Mouse (Mus musculus) embryonic facial prominence, embryonic 14.5 days (tissue): ENCODE results near the gene Mcu. TPM values are rescaled to one million over a fixed set of nuclear protein-coding genes. Genes with fewer than 3 reads are reported as not detected.
A peak's percentile ranks its signal among the peaks of the same experiment; 100 is the strongest.

Experiments used
- ATAC-seq: fragments of 200-750 bp; cut with Nextera tagmentation; 2 replicates; pipeline ENCODE4 v1.8.0; 2017; ENCODE audit warnings: low read depth, moderate number of reproducible peaks, moderate TSS enrichment
- DNase-seq: peaks from one replicate; pipeline ENCODE4 v3.0.0-alpha.2; 2015; ENCODE audit warnings: low spot score
- H3K27ac ChIP-seq: fragments of 300-500 bp; sonication (generic); replicated peaks from 2 replicates; pipeline ENCODE4 v1.5.1; 2014; ENCODE audit warnings: low read depth, mild to moderate bottlenecking, low read length, moderate library complexity
- H3K27me3 ChIP-seq: fragments of 300-500 bp; sonication (generic); replicated peaks from 2 replicates; pipeline ENCODE4 v1.6.1; 2014; ENCODE audit warnings: low read length; ENCODE audit not compliant: control insufficient read depth, insufficient read depth
- H3K36me3 ChIP-seq: fragments of 300-500 bp; sonication (generic); 2 replicates; pipeline ENCODE4 v1.6.1; 2014; ENCODE audit warnings: low read length, mixed read lengths; ENCODE audit not compliant: control insufficient read depth, insufficient read depth
- H3K4me1 ChIP-seq: fragments of 300-500 bp; sonication (generic); 2 replicates; pipeline ENCODE4 v1.6.1; 2014; ENCODE audit warnings: antibody characterized with exemption, low read length; ENCODE audit not compliant: control insufficient read depth, insufficient read depth
- H3K4me2 ChIP-seq: fragments of 300-500 bp; sonication (generic); 2 replicates; pipeline ENCODE4 v1.6.1; 2014; ENCODE audit warnings: low read depth, mild to moderate bottlenecking, low read length, moderate library complexity, mixed read lengths
- H3K4me3 ChIP-seq: fragments of 300-500 bp; sonication (generic); 2 replicates; pipeline ENCODE4 v1.5.1; 2014; ENCODE audit warnings: low read depth, mild to moderate bottlenecking, low read length
- H3K9ac ChIP-seq: fragments of 300-500 bp; sonication (generic); 2 replicates; pipeline ENCODE4 v1.6.1; 2014; ENCODE audit warnings: low read depth, mild to moderate bottlenecking, low read length, moderate library complexity, mixed read lengths
- H3K9me3 ChIP-seq: fragments of 300-500 bp; sonication (generic); 2 replicates; pipeline ENCODE4 v1.6.1; 2016; ENCODE audit warnings: low read length; ENCODE audit not compliant: control insufficient read depth
- WGBS: fragments of 180-500 bp; shearing (Covaris S2); extraction: QIAGEN DNeasy Blood & Tissue Kit; methylation state at CpG from one replicate; pipeline ENCODE4 v1.1.7; 2014; 5-methylcytosine and 5-hydroxymethylcytosine counted together
- polyA plus RNA-seq: library from polyadenylated mRNA; unstranded; fragments of >200 nt; fragmentation: Nextera tagmentation; extraction: Ambion mirVana; gene quantifications from 2 replicates; pipeline ENCODE4 v1.2.1, GENCODE M21; 2014

The Mcu gene
- polyA plus RNA-seq, 1 experiment from 2014 or later, result 48.1 TPM

- DNase-seq, result no peak
Measured at GRCm38 (mm10) chr10:59581826-59582543, 34.5 kb downstream of the Mcu start.

GRCm38 (mm10) chr10:59580593-59581149, 35.8 kb downstream of the Mcu start:
- DNase-seq, result no peak
- Histone ChIP-seq H3K4me1 (peaks cover 10% of the 10 kb centered on the region; the same call in 1 of the 2 replicates), H3K27me3 (no peaks in the 10 kb centered on the region), H3K36me3 (no peaks in the 10 kb centered on the region), H3K9ac (no peak overlapping the region), H3K4me2 (no peak overlapping the region), H3K4me3 (no peak overlapping the region), H3K9me3 (no peaks in the 10 kb centered on the region), H3K27ac (no peak overlapping the region)
- ATAC-seq, result no peak
- WGBS, result 77% methylated on average over 3 of the region's 3 CpGs

More at GRCm38 (mm10) chr10:59581826-59582543, 34.5 kb downstream of the Mcu start:
- Histone ChIP-seq H3K4me2 (no peak overlapping the region), H3K9me3 (no peaks in the 10 kb centered on the region), H3K36me3 (no peaks in the 10 kb centered on the region), H3K27ac (no peak overlapping the region), H3K4me1 (peaks cover 10% of the 10 kb centered on the region; the same call in 1 of the 2 replicates), H3K9ac (no peak overlapping the region), H3K27me3 (no peaks in the 10 kb centered on the region), H3K4me3 (no peak overlapping the region)
- WGBS, result 79% methylated on average over 1 of the region's 1 CpGs
- ATAC-seq, result no peak

GRCm38 (mm10) chr10:59579645-59580044, 36.8 kb downstream of the Mcu start:
- H3K9me3 ChIP-seq, result no peaks in the 10 kb centered on the region
- 78% methylated on average over 3 of the region's 3 CpGs for WGBS

GRCm38 (mm10) chr10:59577871-59578801, 38.4 kb downstream of the Mcu start:
- ATAC-seq (peak; percentile 63), DNase-seq (peak; percentile 61)
- peaks cover 12% of the 10 kb centered on the region for H3K9me3 ChIP-seq
- no peak overlapping the region for H3K4me3 ChIP-seq
- peak overlapping the region; percentile 40; the same call in 1 of the 2 replicates for H3K27ac ChIP-seq
- no peak overlapping the region for H3K9ac ChIP-seq
- H3K36me3 ChIP-seq, result no peaks in the 10 kb centered on the region
- no peaks in the 10 kb centered on the region for H3K27me3 ChIP-seq
- H3K4me2 ChIP-seq, result peak overlapping the region; percentile 23; the same call in 1 of the 2 replicates
- 51% methylated on average over 12 of the region's 12 CpGs for WGBS
- H3K4me1 ChIP-seq, result peaks cover 10% of the 10 kb centered on the region; the same call in 1 of the 2 replicates

More at GRCm38 (mm10) chr10:59579645-59580044, 36.8 kb downstream of the Mcu start:
- ATAC-seq (no peak), DNase-seq (no peak)
- Histone ChIP-seq H3K4me3 (no peak overlapping the region), H3K4me1 (peaks cover 10% of the 10 kb centered on the region; the same call in 1 of the 2 replicates), H3K4me2 (no peak overlapping the region), H3K27me3 (no peaks in the 10 kb centered on the region), H3K36me3 (no peaks in the 10 kb centered on the region), H3K27ac (no peak overlapping the region), H3K9ac (no peak overlapping the region)

DNA sequence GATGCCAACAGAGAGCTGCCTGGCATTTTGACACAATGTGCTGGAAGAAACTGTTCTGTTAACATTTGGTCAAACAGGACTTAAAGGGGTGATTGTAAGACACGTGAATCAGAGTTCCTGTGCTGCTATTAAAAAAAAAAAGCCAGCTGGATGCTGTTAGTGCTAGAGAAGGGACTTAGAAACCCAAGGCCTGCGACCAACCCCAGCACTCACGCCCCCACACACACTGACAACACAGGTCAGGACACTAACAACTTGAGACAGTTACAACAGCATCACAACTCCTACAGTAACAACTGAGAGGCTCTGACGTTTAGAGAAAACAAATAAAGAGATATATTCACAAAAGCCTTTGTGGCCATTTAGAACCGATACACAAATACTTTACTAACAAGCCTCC, 40.2 kb downstream of the Mcu start:
- WGBS, result 40% methylated on average over 5 of the region's 5 CpGs
- ATAC-seq (no peak), DNase-seq (no peak)
- Histone ChIP-seq H3K4me3 (no peak overlapping the region), H3K9ac (no peak overlapping the region), H3K27ac (no peak overlapping the region), H3K4me1 (peaks cover 10% of the 10 kb centered on the region; the same call in 1 of the 2 replicates), H3K4me2 (no peak overlapping the region), H3K9me3 (peaks cover 21% of the 10 kb centered on the region), H3K27me3 (no peaks in the 10 kb centered on the region), H3K36me3 (no peaks in the 10 kb centered on the region)

DNA sequence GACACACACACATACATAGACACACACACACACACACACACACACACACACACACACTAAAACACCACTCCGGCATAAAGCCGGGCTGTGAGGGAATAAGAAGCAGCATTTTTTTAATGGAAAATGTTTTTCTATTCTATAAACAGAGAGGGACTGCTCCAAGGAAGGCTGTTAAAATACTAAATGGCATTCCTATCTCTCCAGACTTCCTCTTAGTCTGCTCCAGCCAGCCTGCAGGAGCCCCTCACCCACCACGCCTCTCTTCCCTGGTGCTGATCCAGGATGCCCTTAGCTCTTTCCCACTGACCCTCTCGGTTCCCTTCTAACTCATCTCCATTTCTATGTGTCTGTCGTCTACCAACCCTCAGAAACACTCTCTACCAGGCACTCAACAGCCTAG, 44.5 kb downstream of the Mcu start:
- H3K9ac ChIP-seq, result no peak overlapping the region
- H3K4me1 ChIP-seq, result no peaks in the 10 kb centered on the region; the same call in 1 of the 2 replicates
- ATAC-seq (no peak), DNase-seq (no peak)
- no peak overlapping the region for H3K4me3 ChIP-seq
- no peak overlapping the region for H3K4me2 ChIP-seq
- WGBS, result 85% methylated on average over 5 of the region's 5 CpGs
- H3K36me3 ChIP-seq, result no peaks in the 10 kb centered on the region
- no peaks in the 10 kb centered on the region for H3K27me3 ChIP-seq
- H3K9me3 ChIP-seq, result peaks cover 21% of the 10 kb centered on the region
- H3K27ac ChIP-seq, result no peak overlapping the region

- H3K9ac ChIP-seq, result no peak overlapping the region
- no peak overlapping the region for H3K27ac ChIP-seq
- H3K36me3 ChIP-seq, result no peaks in the 10 kb centered on the region
- peaks cover under 1% of the 10 kb centered on the region; the same call in 1 of the 2 replicates for H3K4me1 ChIP-seq
- peaks cover 21% of the 10 kb centered on the region for H3K9me3 ChIP-seq
- H3K27me3 ChIP-seq, result no peaks in the 10 kb centered on the region
- ATAC-seq (no peak), DNase-seq (no peak)
- no peak overlapping the region for H3K4me3 ChIP-seq
- WGBS, result 92% methylated on average over 4 of the region's 4 CpGs
- H3K4me2 ChIP-seq, result no peak overlapping the region
Measured at GRCm38 (mm10) chr10:59571273-59571672, 45.2 kb downstream of the Mcu start.

- no peak overlapping the region for H3K27ac ChIP-seq
- peaks cover 4% of the 10 kb centered on the region for H3K4me1 ChIP-seq
- H3K4me2 ChIP-seq, result no peak overlapping the region
- H3K4me3 ChIP-seq, result no peak overlapping the region
- ATAC-seq (no peak), DNase-seq (no peak)
- H3K9ac ChIP-seq, result no peak overlapping the region
- 74% methylated on average over 2 of the region's 2 CpGs for WGBS
- H3K9me3 ChIP-seq, result peaks cover 21% of the 10 kb centered on the region
- no peaks in the 10 kb centered on the region for H3K36me3 ChIP-seq
- H3K27me3 ChIP-seq, result no peaks in the 10 kb centered on the region
Measured at GRCm38 (mm10) chr10:59570780-59571179, 45.7 kb downstream of the Mcu start.
